Mouse (Mus musculus) olfactory bulb, adult 2 months (tissue): ENCODE measurements around the gene Adgrl3.

ENCODE experiments used
- CTCF ChIP-seq: fragments of 200-500 bp; IDR thresholded peaks from 2 replicates; pipeline ENCODE4 v1.5.1; 2012; ENCODE audit warnings: low read depth, mild to moderate bottlenecking, low read length, moderate library complexity; ENCODE audit not compliant: insufficient read depth
- POLR2A ChIP-seq: fragments of 200-500 bp; IDR thresholded peaks from 2 replicates; pipeline ENCODE4 v1.6.1; 2012; ENCODE audit warnings: mild to moderate bottlenecking, low read depth, low read length, moderate library complexity; ENCODE audit not compliant: insufficient read depth

- no peak for TF ChIP-seq CTCF
- TF ChIP-seq POLR2A, result no peak
These were observed 350.4 kb downstream of the Adgrl3 start for GRCm38 (mm10) chr5:81370126-81370850.
